Mouse (Mus musculus) G1E (cell line): Measurements from ENCODE around the gene Spag7.

ENCODE experiments used
- CTCF ChIP-seq: IDR thresholded peaks from 2 replicates; pipeline ENCODE4 v1.5.1; 2012; ENCODE audit warnings: low read depth, low read length, inconsistent platforms, mixed read lengths
- GATA1 ChIP-seq: IDR thresholded peaks from 2 replicates; pipeline ENCODE4 v1.6.1; 2012; ENCODE audit warnings: borderline replicate concordance, low read length, inconsistent platforms, mixed read lengths
- GATA2 ChIP-seq: IDR thresholded peaks from 2 replicates; pipeline ENCODE4 v1.6.1; 2012; ENCODE audit warnings: low read depth, low read length, inconsistent platforms, borderline replicate concordance
- POLR2AphosphoS5 ChIP-seq: IDR thresholded peaks from 2 replicates; pipeline ENCODE4 v1.6.1; 2012; ENCODE audit warnings: low read depth, low read length, inconsistent platforms; ENCODE audit not compliant: insufficient replicate concordance
- TAL1 ChIP-seq: conservative IDR thresholded peaks from 2 replicates; pipeline ENCODE4 v1.6.1; 2012; ENCODE audit warnings: low read depth, low read length, inconsistent platforms, mixed read lengths

- TF ChIP-seq POLR2AphosphoS5 (no peak), GATA1 (no peak), CTCF (no peak), GATA2 (no peak), TAL1 (no peak)
Measured at GRCm38 (mm10) chr11:70646259-70646555, 23.0 kb downstream of the Spag7 start.
